Mouse (Mus musculus): Measurements from ENCODE around the gene Sh3pxd2a.

Gene Sh3pxd2a

DNA sequence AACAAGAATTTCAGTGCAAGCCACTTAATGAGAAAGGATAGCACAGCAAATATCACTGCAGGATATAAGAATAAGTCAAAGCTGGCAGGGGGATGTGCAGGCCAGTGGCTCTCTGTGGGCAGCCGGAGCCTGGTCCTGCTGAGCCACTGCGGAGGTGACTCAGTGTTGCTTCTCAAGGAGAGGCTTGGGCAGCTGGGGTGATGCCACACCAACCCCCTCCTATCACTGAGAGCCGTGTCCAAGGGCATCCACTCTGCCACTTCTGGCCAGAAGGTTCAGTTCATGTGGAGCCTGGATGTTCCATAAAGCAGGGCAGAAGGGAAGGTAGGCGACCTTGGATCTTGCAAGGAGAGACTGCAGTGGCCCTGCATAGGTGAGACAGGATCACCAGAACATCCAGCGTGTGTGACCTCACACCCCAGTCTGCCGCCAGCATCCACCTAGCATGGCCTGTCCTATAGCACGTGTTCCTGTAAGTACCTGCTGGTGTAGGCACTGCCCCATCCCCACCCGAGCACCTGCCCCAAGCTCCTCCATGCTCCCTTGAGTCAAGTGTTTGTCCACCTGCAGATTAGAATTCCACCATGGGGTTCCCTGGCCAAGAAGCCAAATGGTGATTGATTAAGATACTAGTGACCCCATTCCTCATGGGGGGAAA, 89.2 kb downstream of the Sh3pxd2a start:
- DNase-seq (ENCODE audit: low spot score in 2 of 2) = no peak

DNA sequence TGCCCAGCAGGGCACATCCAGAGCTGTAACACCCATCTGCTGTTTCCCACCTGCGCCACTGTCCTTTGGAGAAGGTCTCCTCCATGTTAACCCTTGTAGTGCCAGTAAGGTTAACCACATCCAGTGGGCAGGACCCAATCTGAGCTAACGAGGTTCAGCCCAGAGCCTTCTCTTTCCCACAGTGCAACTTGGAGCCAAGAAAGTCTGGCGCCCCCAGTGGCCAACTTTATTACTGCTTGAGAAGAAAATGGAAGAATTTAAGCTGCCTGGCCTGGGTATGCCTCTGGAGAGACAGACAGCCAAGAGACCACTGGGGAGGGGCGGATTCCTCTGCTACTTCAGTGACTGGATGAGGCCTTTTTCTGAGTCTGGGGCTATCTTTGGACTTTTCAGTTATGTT, 89.8 kb downstream of the Sh3pxd2a start:
- DNase-seq (ENCODE audit: low spot score in 2 of 2) = peak; percentile 26 to 56

DNA sequence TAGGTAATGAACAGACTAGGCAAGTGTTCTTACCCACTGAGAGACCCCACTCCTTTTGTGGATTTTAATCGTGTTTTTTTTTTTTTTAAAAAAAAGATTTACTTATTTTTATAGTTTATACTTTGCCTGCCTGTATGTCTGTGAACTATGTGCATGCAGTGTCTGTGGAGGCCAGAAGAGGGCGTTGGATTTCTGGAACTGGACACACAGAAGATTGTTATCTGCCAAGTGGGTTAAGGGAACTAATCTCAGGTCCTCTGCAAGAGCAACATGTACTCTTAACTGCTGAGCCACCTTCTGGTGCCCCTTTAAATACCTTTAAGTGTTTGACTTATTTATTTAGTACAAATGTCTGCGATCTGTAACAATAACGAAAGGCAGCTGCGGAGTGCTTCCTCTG, 92.2 kb downstream of the Sh3pxd2a start:
- no peak for DNase-seq (ENCODE audit: low spot score in 2 of 2)

DNA sequence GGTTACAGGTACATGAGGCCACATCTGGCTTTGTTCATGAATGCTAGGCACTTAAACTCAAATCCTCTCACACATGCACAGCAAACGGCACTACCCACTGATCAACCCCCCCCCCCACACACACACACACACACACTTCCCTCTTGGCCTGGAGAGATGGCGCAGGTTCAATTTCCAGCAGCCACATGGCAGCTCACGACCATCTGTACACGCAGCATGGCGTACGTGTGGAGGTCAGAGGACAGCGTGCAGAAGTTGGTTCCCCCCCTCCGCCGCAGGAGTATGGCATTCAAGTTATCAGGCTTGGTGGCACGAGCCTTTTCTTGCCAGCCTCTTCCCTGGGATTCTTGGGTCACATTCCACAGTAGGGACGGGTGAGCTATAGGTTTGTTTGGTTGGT, 92.7 kb downstream of the Sh3pxd2a start:
- DNase-seq (ENCODE audit: low spot score in 2 of 2) = no peak

DNA sequence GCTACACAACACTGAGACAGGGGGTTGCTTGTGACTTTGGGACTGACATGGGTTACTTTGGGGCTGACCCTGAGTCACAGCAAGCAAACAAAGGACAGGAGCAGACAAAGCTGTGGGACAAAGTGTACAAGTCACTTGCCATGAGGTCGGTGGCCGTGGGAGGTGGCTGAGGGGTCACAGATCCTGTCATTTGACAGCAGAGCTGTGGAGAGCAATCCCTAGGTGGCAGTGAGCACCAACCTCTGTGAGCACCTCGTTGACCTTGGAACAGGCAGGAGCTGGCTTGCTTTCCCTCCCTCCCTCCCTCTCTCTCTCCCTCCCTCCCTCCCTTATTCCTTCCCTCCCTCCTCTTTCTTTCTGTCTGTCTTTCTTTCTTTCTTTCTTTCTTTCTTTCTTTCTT, 95.2 kb downstream of the Sh3pxd2a start:
- no peak for DNase-seq (ENCODE audit: low spot score in 2 of 2)

DNA sequence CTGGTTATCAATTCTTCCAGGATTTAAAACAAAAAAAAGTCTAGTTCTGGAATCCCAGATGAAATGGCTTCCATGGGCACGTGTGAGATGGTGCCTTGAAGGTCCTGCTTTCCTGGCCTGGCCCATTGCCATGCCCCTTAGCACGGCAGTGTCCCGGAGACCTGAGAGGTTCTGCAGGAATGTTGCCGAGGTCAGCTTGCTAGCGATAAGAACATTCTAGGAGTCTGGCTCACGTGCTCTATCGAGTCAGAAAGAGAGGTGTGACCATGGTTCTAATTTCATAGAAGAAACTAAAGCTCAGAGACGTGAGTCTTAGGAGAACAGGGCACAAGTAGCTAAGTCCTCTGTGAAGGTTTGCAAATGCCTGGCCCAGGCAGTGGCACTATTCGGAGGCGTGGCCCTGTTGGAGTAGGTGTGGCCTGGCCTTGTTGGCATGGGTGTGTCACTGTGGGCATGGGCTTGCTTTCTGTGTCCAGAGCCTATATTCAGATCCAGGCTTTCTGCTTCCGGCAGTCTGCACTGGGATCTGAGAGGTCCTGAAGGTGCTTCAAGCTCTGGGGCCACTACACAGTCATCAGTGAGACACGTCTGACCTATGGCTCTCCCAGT, 96.8 kb downstream of the Sh3pxd2a start:
- no peak for DNase-seq (ENCODE audit: low spot score in 2 of 2)

DNA sequence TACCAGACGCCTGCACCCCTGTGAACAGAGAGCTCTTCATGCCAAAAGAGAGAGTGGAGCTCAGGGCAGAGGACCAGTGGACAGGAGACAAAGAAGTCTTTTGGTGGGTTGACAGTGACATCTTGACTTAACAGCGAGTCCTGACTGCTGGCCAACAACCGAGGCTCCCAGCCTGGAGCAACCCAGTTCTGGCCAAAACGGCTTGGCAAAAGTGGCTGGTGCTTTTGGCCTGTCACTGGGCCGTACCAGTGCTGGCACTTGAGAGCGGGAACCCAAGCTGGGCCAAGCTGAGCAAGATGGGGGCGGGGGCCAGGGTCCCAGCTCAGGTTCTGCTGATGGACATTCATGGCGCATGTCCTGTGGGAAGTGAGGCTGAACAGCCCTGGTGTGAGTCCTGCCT, 97.6 kb downstream of the Sh3pxd2a start:
- no peak for DNase-seq (ENCODE audit: low spot score in 2 of 2)

DNA sequence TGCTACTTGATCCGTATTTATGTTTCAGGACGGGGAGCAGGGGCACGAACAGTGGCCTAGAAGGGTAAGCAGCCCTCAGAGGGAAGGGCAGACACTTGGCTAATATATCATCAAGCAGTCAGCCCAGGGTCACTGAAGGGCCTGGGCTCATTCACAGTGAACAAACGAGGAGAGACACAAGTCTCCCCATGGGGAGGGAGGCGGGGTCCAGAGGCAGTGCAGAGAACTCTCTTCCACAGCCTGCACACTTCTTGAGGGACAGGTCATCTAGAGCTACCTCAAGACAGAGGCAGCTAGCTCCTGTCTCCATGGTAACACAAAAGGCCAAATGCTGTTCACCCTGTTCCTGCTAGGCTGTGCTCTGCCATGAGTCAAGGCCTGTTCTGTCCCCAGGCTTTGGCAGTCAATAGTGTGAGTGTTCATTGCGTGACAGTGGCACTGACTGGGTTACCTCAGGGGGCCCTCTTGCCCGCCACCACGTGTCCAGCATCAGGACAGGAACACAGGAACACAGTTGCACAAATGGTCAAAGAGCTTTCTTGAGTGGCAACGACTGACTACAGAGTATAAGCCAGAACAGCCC, 101.0 kb downstream of the Sh3pxd2a start:
- DNase-seq (ENCODE audit: low spot score in 2 of 2) = no peak

DNA sequence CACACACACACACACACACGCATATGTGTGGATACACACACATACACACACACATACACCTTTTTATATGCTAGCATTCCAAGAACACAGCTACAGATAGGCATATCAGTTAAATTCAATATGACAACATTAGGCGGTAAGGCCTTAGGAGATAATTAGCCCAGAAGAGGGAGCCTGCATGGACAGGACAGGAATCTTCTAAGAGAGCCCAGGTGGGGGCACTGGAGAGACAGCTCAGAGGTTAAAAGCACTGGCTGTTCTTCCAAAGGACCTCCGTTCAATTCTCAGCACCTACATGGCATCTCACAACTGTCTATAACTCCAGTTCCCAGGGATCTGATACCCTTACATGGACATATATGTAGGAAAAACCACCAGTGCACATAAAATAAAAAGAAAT, 103.3 kb downstream of the Sh3pxd2a start:
- no peak for DNase-seq (ENCODE audit: low spot score in 2 of 2)

DNA sequence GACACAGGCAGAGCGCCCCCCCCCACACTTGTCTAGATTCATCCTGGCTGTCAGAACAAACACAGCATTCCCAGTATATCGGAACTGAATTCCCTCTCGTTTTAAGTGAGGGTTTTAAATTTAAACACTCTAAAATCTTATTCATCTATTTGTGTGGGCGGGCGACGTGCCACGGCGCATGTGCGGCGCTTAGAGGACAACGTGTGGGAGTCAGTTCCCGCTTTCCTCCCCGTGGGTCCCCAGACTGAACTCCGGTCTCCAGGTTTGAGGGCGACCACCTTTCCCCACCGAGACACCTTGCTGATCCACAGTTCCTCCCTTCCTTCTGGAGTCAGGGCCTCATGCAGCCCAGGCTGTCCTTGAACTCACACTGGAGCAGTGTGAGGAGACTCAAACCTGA, 104.2 kb downstream of the Sh3pxd2a start:
- DNase-seq (ENCODE audit: low spot score in 2 of 2) = no peak

DNA sequence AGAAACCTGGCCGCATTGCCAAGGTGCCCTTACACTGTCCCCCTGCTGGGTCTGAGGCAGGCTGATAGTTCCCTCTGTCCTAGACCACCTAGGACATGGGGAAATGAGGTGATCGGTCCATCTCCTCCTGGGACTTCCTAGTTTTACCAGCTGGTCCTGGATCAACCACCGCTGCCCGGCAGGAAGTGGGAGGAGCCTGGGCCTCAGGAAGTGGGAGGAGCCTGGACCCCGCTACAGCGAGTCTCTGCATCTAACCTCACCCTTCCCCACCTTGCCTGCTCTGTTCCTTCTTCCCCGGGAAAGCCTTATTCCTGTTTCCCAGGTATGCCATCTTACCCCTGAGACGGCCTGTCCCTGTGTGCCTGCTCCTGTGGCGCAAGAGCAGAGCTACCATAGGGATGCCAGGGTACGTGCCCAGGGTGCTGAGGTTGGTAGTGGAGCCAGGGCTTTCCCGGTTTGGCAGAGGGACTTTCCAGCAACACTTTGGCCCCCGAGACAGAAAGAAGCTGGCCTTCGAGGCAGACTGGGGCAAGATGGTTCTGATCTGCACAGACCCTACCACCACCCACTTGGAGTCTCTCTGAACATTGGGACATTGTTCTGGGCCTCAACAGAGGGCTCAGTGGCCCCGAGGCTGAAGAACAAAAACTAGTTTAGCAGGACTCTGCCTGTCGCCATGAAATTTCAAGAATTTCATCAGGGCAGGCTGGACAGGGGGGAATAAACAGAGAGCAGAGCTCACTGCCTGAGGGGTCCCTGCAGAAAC, 104.9 kb downstream of the Sh3pxd2a start:
- DNase-seq (ENCODE audit: low spot score in 2 of 2) = no peak

DNA sequence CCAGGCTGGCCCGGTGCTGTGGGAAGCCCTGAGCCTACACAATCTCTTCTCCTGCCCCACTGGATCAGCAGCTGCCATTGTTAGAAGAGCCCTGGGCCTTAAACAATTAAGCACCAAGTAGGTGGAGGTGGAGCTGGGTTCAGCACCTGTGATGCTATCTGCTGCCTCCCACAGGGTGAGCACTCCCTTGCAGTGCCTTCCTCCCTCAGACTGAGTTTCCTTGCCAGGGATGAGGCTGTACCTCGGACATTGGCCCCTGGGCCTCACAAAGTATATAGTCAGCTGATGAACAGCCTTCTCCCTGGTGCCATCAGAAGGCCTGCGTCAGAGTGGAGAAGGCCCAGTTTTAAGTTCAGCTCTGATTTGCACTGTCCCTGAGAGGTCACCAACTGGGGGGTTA, 106.9 kb downstream of the Sh3pxd2a start:
- no peak for DNase-seq (ENCODE audit: low spot score in 2 of 2)

DNA sequence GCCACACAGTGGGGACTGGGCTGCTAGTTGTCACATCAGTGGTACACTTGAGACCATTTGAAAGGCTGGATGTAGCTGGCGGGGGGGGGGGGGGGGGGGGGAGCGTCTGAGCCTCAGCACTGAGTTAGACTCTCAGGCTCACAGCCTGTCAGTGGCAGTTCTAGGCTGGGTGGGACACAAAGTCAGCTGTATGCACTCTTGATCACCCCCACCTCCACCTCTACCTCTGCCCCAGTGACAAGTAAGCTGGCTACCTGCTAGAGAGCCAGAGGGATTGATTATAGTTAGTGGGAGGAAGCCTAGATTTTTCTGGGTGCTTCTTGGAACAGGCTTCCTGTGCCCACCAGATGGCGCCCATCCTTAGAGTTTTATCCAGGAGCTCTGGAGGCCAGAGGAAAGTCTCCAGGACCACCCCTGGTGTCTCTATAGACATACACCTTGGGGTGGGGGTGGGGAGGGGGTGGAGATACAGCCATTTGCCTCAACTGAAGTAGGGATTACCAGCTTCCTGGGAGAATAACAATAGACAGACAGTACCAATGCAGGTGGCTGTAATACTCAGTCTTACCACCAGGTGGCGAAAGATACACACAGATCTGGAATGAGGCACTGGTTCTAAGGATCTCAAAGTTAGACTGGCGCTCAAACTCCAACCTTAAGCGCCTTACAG, 107.9 kb downstream of the Sh3pxd2a start:
- DNase-seq (ENCODE audit: low spot score in 2 of 2) = peak; percentile 55 to 76

DNA sequence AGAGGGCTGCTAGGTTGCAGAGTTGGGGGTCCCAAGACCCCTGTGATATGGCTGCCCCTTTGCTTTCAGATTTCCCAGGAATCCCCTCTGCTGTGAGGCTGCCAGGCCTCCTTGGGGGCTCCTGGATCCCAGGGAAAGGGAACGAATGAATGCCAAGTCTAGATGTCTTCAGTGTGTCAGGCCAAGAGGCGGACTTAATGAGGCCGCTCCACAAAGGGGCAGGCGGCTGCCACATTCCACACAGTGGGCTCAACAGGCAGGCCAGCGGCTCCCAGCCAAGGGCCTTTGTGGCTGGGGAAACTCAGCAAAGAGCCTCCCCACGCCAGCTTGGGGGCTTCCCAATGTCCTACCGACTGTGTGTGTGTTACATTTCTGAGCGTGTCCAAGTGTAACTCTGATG, 109.7 kb downstream of the Sh3pxd2a start:
- no peak for DNase-seq (ENCODE audit: low spot score in 2 of 2)

DNA sequence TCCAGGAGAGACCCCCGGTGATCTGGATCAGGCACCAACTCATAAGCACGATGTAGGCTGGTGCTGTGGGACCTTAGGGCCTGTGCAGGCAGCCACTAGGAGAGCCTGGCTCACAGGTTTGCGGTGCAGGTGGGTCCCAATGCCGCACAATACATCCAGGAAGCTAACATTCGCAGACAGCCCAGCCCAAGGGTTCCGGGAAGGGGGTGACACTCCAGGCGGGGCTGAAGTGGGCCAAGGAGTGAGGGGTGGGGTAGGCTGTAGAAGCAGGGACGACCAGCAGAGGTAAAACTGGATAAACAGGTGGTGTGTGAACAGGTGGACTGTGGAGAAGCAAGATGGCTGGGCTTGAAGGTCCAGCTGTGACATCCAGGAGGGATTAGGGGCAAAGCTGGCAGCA, 115.2 kb downstream of the Sh3pxd2a start:
- DNase-seq (ENCODE audit: low spot score in 2 of 2) = no peak

DNA sequence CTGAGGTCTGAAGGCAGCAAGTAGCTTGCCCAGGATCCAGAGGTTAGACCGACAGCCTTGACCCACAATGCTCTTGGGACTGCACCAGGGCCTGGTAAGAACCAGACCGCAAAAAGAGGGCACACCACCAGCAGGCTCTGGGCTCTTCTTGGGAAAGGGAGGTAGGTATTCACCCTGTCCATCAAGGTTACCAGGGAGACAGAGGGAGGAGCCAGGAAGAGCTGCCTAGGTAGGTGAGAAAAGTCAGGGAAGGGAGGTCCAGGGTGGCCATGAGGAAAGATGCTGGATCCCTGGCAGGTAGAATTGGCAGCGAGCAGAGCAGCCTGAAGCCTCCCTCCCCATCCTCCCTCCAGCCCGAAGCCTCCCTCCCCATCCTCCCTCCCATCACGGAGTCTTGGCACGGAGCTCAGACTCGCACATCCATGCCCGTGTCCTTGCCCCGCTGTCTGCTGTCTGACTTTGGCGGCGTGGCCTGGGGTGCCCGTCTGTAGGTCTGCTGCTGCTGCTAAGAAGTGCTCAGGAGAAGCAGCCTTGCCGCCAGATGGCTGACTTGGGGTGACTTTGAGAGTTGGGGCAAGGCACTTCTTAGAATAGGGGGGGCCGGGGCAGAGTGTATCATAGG, 115.7 kb downstream of the Sh3pxd2a start:
- DNase-seq (ENCODE audit: low spot score in 2 of 2) = no peak

DNA sequence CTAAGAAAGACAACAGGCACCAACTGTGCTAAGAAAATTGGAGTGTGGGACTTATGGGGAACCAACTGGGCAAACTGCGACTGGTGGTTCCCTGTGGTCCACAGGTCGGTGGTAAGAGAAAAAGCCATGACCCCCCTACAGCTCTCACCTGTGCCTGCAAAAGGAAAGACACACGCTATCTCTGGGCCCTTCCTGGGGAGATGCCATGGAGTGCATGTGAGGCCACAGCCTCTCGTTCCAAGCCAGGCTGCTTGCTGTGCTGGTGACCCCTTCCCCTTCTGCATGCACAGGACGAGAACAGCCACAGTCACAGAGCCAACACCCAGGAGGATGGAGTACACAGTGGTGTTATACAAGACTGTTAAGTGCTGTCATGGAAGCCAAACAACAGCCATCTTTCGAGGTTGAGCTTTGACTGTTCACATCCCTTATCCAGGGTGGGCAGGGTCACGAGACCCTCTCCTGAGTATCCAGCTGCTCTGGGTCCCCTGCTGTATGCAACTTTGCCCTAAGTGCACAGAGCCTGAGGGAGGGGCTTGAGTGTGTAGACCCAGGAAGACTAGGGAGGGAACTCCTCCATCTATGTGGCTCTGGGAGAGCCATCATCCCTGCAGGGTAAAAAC, 117.1 kb downstream of the Sh3pxd2a start:
- no peak for DNase-seq (ENCODE audit: low spot score in 2 of 2)

DNA sequence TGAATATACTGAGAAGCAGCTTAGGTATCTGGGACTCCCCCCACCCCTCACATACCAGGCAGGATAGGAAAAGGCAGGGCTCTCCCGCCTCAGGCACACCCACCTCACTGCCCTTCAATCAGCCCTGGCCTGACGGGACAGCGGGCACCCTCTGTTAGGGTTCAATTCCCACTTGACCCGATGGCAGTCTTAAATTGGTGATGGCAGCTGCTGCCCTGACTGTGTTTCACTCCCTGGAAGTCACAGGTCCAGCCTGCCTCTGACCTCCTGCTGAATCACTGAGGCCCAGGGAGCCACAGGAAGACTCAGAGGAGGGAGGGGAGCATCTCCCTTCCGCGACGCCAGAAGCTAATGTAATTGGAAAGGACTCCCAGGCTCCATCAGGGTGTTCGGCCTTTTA, 117.6 kb downstream of the Sh3pxd2a start:
- DNase-seq (ENCODE audit: low spot score in 2 of 2) = no peak

DNA sequence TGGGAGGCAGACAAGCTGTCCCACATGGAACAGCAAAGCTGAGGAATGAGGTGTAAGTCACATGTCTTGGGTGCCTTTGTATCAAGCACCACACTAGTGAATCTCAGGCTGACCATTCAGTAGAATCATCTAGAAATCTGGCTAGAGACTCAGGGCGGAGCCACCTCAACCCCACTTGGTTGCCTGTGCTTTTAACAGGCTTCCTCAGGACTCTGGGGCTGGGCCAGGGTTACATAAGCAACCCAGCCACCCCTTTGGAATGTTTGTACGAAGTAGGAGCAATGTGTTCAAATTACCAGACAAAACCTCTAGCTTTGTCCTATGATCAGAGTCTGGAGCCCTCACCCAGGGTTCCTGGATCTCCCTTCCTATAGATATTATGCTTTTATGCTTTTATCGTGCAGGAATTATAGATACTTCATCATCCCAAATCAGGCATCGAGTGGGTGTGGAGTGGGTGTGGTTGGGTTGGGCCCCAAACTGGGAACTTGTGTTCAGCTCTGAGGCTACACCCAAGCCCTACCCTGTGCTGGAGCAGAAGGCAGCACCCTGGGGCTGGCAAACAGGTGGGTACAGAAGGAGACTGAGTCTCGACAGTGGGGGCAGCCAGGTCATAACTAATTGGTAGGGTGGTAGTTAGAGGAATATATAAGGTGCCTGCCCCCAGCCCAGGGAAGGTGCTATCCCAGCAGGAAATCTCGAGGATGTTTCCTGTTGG, 118.2 kb downstream of the Sh3pxd2a start:
- no peak for DNase-seq (ENCODE audit: low spot score in 2 of 2)

DNA sequence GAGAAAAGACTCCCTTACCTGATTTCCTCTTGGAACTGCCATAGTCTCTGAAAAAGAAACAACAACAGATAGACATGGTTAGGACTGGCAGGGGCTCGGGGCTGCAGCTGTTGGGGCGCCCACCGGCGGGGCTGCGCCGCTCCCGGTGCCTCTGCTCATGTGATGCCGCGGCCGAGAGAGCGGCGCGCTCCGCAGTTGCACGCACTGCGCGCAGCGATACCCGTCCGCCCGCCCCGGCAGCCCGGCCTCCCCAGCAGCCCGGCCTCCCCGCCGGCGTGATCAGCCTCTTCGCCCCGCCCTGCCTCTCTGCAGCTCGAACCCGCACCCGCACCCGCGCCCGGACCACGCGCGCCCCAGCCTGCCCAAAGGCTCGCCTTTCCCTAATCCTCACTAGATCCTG, 120.8 kb downstream of the Sh3pxd2a start:
- no peak for DNase-seq (ENCODE audit: low spot score in 2 of 2)

DNA sequence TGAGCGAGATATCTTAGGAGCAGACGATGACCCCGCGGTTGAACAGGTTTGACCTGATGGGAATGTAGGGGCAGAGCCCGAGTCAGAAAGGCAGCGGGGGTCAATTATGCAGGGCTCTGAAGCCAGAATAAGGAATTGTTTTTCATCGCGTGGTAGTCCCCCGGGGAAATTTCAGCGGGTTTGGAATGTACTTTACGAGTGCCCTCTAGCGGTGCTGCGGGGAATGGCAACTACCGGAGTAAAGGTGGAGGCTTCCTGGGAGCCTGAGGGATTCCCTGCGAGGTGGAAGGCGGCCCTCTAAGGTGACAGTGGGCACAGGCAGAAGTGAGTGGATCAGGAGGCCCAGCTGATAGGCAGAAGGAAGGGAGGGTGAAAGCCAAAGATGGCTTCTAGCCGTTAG, 125.0 kb downstream of the Sh3pxd2a start:
- peak; percentile 43 to 53 for DNase-seq (ENCODE audit: low spot score in 2 of 2)

All from natural killer cell, adult 2 months (primary cell).